Mouse (Mus musculus) cerebellum, adult 18-20 months (tissue): ENCODE measurements around the gene Prkaca.
A peak's percentile ranks its signal among the peaks of the same experiment; 100 is the strongest.
"Not testable (repeated sequence)": the region's sequence is repeated elsewhere in the genome, so short reads cannot be mapped to it uniquely, and the experiment has no call there.

Source experiments
- DNase-seq, 2 experiments: peaks; one replicate each; pipeline ENCODE4 v3.0.0; 2021

The Prkaca gene

GRCm38 (mm10) chr8:83976101-83976630, 3.4 kb downstream of the Prkaca start:
- no peak for DNase-seq

DNA sequence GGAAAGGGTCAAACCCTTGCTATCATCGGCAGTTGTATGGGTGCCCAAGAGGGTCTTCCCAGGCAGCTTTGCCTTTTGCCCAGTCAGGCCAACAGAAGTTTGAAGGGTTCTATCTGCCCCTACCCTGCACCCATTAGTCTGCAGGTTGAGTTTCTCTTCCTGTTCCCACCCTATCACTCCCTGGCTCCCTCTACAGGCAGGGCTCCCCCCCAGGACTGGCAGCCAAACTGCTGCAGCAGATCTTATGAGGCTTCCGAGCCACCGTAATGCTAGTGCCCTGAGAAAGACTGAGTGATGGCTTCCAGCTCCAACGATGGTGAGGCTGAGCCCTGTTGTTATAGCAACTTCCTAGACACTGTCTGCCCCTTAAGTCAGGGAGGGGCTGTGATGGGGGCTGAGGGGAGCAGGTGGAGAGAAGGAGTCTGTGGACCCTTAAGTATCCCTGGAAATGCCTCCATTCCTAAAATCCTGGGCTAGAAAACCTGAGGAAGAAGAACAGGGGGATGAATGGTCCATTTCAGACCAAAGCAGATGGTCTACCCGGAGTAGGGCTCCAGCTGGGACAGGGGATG, 4.1 kb downstream of the Prkaca start:
- DNase-seq, result no peak

DNA sequence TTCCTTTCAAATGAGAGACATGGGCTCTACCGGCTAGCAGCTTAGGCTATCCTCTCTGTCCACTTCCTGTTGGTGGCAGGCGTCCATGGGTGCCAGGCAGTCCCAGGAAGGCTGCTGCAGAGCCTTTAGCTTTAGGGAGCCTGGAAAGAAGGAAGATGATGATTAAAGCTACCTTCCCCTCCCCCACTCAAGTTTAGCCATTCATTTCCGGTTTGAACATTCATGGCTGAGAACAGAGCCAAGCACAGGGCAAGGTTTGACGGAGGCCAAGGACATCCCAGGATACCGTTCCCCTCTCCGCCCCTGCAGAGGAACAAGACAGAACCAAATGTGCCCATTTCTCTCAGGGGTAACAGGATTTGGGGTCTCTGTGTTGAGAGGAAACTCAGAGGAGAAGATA, 4.9 kb downstream of the Prkaca start:
- DNase-seq, result no peak

DNA sequence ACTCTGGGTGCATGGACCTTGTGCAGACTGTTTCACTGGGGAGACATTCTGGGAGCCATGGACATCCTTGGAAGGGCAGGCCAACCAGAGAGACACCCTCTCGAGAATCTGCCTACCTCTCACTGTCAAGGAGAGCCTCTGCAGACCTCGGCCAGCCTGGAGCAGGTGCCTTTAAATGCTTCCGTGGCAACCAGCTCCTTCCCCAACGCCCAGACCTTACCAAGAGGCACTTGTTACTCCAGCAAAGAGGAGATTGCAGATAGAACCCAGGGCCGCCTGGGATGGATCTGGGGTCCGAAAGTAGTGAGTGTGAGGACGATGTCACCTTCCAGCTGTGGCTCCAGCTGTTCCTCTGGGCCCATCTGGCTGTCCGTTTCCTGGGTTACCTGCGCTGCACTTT, 5.4 kb downstream of the Prkaca start:
- DNase-seq, result no peak

GRCm38 (mm10) chr8:83980250-83980649, 7.5 kb downstream of the Prkaca start:
- no peak for DNase-seq

DNA sequence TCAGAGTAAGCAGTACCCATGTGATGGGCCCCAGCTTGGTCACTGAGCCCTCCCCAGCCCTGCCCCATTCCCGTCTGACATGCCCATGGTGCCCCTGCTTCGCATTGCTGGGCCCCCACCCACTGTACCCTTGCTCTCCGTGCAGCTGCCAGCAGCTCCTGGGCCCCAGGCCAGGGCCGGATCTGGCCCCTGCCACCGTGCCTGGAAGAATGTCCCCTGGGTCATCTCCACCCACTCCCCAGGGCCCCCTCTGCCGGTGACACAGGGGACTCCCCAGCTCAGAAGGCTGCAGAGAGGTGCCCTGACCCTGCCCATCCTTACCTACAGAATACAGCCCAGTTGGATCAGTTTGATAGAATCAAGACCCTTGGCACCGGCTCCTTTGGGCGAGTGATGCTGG, 8.1 kb downstream of the Prkaca start:
- DNase-seq, result no peak

DNA sequence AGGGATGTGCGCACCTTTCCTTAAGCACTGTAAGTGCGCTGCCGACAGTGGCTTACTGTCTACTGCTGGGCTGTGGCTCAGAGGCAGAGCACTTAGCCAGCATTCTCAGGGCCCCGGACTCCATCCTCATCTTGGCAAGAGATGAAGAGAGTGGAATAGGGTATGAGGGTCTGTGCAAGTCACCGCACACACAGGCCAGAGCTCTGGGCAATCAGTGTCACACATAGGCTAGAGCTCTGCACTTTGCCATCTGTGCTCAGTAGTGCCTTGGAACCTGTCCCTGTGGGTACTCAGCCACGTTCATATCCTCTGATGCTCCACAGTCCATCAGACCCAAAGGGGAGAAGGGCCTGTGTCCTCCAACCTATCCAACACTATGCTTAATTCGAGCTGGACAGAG, 8.7 kb downstream of the Prkaca start:
- no peak for DNase-seq

- no peak for DNase-seq
Measured at GRCm38 (mm10) chr8:83982449-83982848, 9.7 kb downstream of the Prkaca start.

DNA sequence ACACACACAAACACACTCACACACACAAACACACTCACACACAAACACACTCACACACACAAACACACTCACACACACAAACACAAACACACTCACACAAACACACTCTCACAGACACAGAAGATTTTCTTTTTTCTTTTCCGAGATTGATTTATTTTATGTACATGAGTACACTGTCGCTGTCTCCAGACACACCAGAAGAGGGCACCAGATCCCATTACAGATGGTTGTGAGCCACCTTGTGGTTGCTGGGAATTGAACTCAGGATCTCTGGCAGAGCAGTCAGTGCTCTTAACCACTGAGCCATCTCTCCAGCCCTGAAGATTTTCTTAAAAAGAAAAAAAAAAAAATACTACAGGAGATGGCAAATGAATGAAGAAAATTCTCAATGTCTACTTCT, 10.4 kb downstream of the Prkaca start:
- not testable (repeated sequence) for DNase-seq

GRCm38 (mm10) chr8:83989243-83989642, 16.4 kb downstream of the Prkaca start:
- DNase-seq, result no peak

DNA sequence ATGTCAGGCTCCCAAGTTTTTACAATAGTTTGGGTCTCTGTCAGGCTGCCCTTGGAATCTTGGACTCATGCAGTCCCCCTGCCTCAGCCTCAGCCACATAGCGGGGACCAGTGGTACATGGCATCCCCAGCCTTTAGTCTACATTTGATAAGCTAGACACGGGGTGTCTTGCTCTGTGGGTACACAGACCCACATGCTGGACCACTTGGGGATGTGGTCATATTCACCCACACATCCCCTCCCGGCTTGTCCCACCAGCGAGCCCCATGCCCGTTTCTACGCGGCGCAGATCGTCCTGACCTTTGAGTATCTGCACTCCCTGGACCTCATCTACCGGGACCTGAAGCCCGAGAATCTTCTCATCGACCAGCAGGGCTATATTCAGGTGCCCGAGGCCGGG, 17.4 kb downstream of the Prkaca start:
- DNase-seq, result no peak

DNA sequence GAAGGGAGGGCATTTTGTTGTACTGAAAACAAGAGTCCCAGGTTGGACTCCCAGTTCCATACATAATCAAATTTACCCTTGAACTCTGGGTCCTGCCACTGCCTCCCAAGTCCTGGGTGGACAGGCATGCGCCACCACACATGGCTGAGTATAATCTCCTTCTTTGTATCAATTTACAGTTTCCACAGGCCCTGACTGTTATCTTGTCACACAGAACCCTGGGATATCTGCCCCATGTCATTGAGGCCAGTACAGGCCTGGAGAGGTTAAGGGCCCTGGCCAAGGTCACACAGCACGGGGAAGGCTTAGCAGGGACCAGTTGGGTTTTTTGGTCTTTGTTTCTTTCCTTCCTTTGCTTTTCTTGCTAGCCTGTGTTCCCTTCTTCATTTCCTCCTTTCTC, 19.7 kb downstream of the Prkaca start:
- DNase-seq, result no peak

DNA sequence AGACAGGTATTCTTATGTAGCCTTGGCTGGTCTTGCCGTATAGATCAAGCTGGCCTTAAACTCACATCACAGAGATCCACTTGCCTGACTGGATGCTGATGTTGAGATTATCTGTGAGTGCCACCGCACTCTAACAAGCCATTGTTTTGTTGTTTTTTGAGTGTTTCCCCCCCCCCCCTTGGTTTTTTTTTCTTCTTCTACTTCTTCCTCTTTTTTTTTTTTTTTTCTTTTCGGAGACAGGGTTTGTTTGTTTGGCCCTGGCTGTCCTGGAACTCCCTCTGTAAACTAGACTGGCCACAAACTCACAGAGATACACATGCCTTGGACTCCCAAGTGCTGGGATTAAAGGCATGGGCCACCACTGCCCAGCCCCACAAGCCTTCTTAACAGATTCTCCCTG, 21.2 kb downstream of the Prkaca start:
- DNase-seq, result no peak

DNA sequence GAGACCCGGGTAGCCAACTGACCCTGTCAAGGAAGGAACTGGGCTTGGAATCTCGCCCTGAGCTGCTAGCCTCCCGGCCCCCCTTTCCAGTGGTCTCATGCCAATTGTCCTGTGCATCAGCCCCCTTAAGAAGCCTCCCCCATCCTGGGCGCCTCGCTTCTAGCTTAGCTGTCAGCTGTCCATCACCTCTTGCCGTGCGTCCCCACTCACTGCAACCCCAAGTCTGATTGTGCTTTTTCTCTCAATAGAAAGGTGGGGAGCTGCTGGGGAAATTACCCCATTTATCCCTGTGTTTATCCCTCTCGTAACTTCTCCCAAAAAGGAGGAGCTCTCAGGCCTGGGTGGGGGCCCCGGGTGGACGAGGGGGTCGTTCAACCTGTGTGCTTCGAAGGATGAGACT, 23.2 kb downstream of the Prkaca start:
- DNase-seq, result peak in 1 of 2 experiments; percentile 35

- DNase-seq, result peak; percentile 83 to 85
Measured at GRCm38 (mm10) chr8:83996567-83997505, 24.0 kb downstream of the Prkaca start.

DNA sequence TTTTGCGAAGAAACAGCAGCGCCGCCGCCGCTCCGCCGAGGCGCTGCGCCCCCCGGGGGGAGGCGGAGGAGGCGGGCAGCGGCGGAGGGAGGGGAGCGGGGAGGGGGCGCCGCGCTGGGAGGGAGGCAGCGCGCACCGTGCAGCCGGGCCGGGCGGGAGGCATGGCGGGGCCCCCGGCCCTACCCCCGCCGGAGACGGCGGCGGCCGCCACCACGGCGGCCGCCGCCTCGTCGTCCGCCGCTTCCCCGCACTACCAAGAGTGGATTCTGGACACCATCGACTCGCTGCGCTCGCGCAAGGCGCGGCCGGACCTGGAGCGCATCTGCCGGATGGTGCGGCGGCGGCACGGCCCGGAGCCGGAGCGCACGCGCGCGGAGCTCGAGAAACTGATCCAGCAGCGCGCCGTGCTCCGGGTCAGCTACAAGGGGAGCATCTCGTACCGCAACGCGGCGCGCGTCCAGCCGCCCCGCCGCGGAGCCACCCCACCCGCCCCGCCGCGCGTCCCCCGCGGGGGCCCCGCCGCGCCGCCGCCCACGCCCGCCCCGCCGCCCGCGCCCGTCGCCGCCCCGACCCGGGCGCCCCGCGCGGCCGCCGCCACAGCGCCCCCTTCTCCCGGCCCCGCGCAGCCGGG, 24.8 kb downstream of the Prkaca start, which contains the start of gene Samd1:
Gene Samd1 (plus strand): TSS at position 162 of the 631 bp plus-strand sequence.
- peak in 1 of 2 experiments; percentile 74 for DNase-seq

DNA sequence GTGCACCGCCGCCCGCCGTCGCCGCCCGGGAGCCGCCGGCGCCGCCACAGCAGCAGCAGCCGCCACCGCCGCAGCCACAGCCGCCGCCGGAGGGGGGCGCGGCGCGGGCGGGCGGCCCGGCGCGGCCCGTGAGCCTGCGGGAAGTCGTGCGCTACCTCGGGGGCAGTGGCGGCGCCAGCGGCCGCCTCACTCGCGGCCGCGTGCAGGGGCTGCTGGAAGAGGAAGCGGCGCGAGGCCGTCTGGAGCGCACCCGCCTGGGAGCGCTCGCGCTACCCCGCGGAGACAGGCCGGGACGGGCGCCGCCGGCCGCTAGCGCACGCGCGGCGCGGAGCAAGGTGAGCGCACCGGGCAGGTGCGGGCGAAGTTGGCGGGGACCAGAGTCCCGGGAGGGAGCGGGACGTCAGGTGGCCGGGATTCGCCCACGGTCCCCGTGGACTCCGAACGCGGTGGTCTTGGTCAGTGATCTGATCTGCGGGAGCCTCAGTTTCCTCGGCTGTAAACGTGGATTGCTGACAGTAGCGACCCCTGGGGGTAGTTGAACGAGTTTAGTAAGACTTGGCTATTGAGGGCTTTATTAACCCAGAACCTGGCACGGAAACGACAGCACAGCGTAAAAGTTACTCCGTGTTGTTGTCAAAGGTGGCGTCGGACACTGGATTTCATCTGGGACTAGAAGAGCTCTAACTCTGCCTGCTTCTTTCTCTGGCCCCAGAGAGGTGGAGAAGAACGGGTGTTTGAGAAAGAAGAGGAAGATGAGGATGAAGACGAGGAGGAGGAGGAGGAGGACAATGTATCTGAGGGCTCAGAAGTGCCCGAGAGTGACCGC, 25.7 kb downstream of the Prkaca start:
- DNase-seq, result peak; percentile 48 to 66

- DNase-seq, result peak in 1 of 2 experiments; percentile 32
Measured at GRCm38 (mm10) chr8:83999057-83999705, 26.4 kb downstream of the Prkaca start.

- no peak for DNase-seq
Measured at GRCm38 (mm10) chr8:83999825-84000224, 27.0 kb downstream of the Prkaca start.

DNA sequence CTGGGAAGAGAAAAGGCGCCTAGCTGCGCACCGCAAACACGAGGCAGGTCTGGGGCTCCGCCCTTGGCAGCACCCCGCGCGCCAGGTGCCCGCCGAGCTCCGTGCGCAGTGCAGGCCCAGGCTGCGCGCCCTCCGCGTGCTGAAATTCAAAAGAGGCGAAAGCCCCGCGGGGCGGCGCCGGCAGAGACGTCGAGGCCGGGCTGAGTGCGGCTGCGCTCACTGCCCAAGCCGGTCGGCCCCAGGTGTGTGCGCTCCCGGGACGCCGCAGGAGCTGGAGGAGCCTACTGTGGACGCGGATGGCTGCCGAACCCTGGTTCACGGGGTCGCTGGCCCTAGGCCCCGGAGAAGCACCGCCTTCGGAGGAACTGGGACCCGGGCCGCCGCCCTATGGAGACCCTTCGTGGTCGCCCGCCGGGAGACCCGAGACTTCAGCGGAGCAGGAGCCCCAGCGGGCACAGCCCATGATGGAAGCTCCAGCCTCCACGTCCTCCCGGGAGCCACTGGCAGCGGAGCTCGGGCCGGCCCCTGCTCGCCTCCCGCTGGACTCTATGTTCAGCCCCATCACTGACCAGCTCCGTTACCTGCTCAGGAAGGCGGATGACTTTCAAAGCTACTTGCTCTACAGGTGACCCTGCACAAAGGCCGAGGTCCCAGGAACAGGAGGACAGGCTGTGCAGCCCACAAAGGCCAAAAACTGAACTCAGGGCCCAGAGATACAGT, 28.6 kb downstream of the Prkaca start, which contains the start of gene 1700067K01Rik:
Gene 1700067K01Rik (plus strand): TSS at position 222 of the 720 bp plus-strand sequence.
- no peak for DNase-seq

- no peak for DNase-seq
Measured at GRCm38 (mm10) chr8:84002957-84003611, 30.3 kb downstream of the Prkaca start.
